Mouse (Mus musculus) testis, adult 2 months (tissue): ENCODE measurements around the gene Nxph4. TPM values are rescaled to one million over a fixed set of nuclear protein-coding genes. Genes with fewer than 3 reads are reported as not detected.

Source experiments
- H3K27ac ChIP-seq: fragments of 200-500 bp; 2 replicates; pipeline ENCODE4 v1.5.1; 2012; ENCODE audit warnings: low read depth, low read length; ENCODE audit not compliant: control insufficient read depth, insufficient read depth
- H3K27me3 ChIP-seq: fragments of 200-500 bp; 2 replicates; pipeline ENCODE4 v1.6.1; 2012; ENCODE audit warnings: mild to moderate bottlenecking, low read length, moderate library complexity; ENCODE audit not compliant: control insufficient read depth, insufficient read depth
- H3K36me3 ChIP-seq: fragments of 200-500 bp; 2 replicates; pipeline ENCODE4 v1.6.1; 2012; ENCODE audit warnings: mild to moderate bottlenecking, low read length; ENCODE audit not compliant: control insufficient read depth, insufficient read depth
- H3K4me1 ChIP-seq: fragments of 200-500 bp; 2 replicates; pipeline ENCODE4 v1.6.1; 2012; ENCODE audit warnings: low read length; ENCODE audit not compliant: control insufficient read depth, insufficient read depth
- H3K4me3 ChIP-seq: fragments of 200-500 bp; 2 replicates; pipeline ENCODE4 v1.5.1; 2012; ENCODE audit warnings: low read depth, mild to moderate bottlenecking, low read length, moderate library complexity, mixed read lengths; ENCODE audit not compliant: control insufficient read depth
- CTCF ChIP-seq: fragments of 200-500 bp; IDR thresholded peaks from 2 replicates; pipeline ENCODE4 v1.5.1; 2012; ENCODE audit warnings: low read depth, mild to moderate bottlenecking, inconsistent platforms, low read length, moderate library complexity; ENCODE audit not compliant: control insufficient read depth, insufficient read depth, insufficient replicate concordance
- POLR2A ChIP-seq: fragments of 200-500 bp; IDR thresholded peaks from 2 replicates; pipeline ENCODE4 v1.6.1; 2012; ENCODE audit warnings: low read depth, mild to moderate bottlenecking, inconsistent platforms, low read length, moderate library complexity; ENCODE audit not compliant: control insufficient read depth
- polyA plus RNA-seq: library from polyadenylated mRNA; depleted of rRNA; stranded (reverse); fragments of >200 nt; gene quantifications from 2 replicates; pipeline ENCODE4 v1.2.3, GENCODE M21; 2012

The Nxph4 gene
- polyA plus RNA-seq, 1 experiment = 0.51 TPM

- Histone ChIP-seq H3K27me3 (no peaks in the 10 kb centered on the region), H3K4me1 (no peaks in the 10 kb centered on the region), H3K36me3 (no peaks in the 10 kb centered on the region), H3K27ac (no peak overlapping the region), H3K4me3 (no peak overlapping the region)
- TF ChIP-seq POLR2A = no peak
- TF ChIP-seq CTCF = no peak
Observed at GRCm38 (mm10) chr10:127572281-127572680, 37.9 kb upstream of the Nxph4 start.

DNA sequence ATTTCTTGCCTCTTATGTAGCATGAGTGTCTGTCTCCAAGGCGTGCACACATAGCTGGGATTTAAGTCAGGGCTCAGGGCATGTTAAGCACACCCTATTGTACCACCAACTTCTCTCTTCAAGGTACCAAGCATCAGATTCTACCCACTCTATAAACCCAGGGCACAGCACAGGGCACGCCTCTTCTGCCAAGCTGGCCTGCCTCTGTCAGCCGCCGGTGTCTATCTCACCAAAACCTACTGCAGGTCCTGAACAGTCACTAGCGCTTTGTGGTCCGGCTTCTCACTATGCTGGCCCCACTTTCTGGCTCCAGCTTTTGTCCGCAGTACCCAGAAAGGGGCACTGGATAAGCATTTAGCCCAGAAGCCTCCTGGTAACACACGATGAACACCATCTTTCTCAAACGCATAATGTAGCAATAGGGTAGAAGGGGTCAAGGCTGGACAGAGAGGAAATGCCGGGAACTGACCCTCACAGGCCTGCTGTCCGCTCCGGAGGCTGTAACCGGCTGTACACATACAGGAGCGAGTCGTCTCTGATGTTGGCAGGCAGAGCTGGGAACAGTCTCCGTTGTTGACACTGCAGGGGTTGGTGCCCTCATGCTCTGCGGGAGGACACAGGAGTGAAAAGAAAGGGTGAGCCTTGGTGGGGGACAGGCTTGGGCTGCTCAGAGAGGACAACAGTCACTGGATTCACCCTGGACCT is 36.7 kb upstream of the Nxph4 start:
- Histone ChIP-seq H3K4me3 (no peak overlapping the region), H3K4me1 (no peaks in the 10 kb centered on the region), H3K36me3 (no peaks in the 10 kb centered on the region), H3K27ac (no peak overlapping the region), H3K27me3 (no peaks in the 10 kb centered on the region)
- TF ChIP-seq CTCF (no peak), POLR2A (no peak)

GRCm38 (mm10) chr10:127570384-127570783 is 36.0 kb upstream of the Nxph4 start:
- Histone ChIP-seq H3K27me3 (no peaks in the 10 kb centered on the region), H3K4me3 (no peak overlapping the region), H3K27ac (no peak overlapping the region), H3K36me3 (no peaks in the 10 kb centered on the region), H3K4me1 (no peaks in the 10 kb centered on the region)
- TF ChIP-seq CTCF = no peak
- TF ChIP-seq POLR2A = no peak

- Histone ChIP-seq H3K27ac (no peak overlapping the region), H3K36me3 (no peaks in the 10 kb centered on the region), H3K4me3 (no peak overlapping the region), H3K27me3 (no peaks in the 10 kb centered on the region), H3K4me1 (no peaks in the 10 kb centered on the region)
- TF ChIP-seq POLR2A = no peak
- peak; percentile 67 for TF ChIP-seq CTCF
Observed at GRCm38 (mm10) chr10:127569450-127569849, 35.1 kb upstream of the Nxph4 start.

- Histone ChIP-seq H3K4me1 (peaks cover 4% of the 10 kb centered on the region; the same call in 1 of the 2 replicates), H3K4me3 (no peak overlapping the region), H3K36me3 (no peaks in the 10 kb centered on the region), H3K27me3 (no peaks in the 10 kb centered on the region), H3K27ac (no peak overlapping the region)
- TF ChIP-seq CTCF = no peak
Observed at GRCm38 (mm10) chr10:127566553-127567326, 32.4 kb upstream of the Nxph4 start.

DNA sequence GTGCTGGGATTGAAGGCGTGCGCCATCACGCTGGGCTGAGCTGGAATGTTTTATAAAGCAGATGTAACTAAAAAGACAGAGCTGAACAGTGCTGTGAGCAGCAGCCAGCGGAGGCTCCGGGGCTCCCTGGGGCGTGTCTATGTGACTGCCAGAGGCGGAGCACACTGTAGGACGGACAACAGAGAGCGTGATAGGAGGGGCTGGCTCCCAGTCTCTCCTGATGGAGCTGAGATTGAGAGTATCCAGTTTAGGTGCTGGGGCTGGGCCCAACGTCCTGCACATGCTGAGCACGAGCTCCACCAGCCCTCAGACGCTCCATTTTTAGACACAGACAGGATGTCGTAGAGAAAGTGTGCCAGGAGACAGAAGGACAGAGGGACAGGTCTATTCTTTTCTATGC is 29.9 kb upstream of the Nxph4 start:
- no peaks in the 10 kb centered on the region for H3K27me3 ChIP-seq
- no peak overlapping the region for H3K27ac ChIP-seq
- peaks cover 4% of the 10 kb centered on the region; the same call in 1 of the 2 replicates for H3K4me1 ChIP-seq
- no peak for TF ChIP-seq POLR2A
- no peak overlapping the region for H3K4me3 ChIP-seq
- H3K36me3 ChIP-seq = no peaks in the 10 kb centered on the region

GRCm38 (mm10) chr10:127563840-127564239 is 29.5 kb upstream of the Nxph4 start:
- TF ChIP-seq CTCF (no peak), POLR2A (no peak)
- H3K4me1 ChIP-seq = peaks cover 4% of the 10 kb centered on the region; the same call in 1 of the 2 replicates
- H3K27ac ChIP-seq = no peak overlapping the region
- no peak overlapping the region for H3K4me3 ChIP-seq
- H3K27me3 ChIP-seq = no peaks in the 10 kb centered on the region
- H3K36me3 ChIP-seq = no peaks in the 10 kb centered on the region
